13 mouse cellular contexts compared by ENCODE assay signal in the genomic region with DNA sequence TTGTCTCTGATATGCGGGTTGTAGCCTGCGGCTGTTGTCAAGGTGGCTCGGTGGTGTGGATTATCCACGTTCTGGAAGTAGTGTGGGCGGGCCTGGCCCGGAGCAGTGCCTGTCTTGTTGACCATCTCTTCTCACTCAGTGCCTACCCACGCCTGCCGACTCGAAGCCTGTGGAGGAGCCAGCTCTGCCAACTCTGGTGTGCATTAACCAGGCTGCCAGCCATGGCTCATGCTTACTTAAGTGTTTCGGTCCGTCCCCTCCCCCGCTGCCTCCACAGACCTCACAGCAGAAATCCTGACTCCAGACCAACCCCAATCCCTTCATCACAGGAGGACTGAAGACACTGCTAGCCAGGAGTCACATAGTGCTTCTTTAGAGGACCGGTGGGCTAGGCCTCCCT. TPM values are rescaled to one million over a fixed set of nuclear protein-coding genes. Genes with fewer than 3 reads are reported as not detected.
DNase-seq lines count a peak whose midpoint lies in the region; TF ChIP-seq lines count a peak whose summit lies in the region.
"Had no signal": no experiment of that assay in that cellular context is flagged by ENCODE, and none has a peak within 500 bp of the region (broad histone marks: within the 10 kb centered on the region; RNA-seq: fewer than 3 reads in every experiment).

No protein-coding gene starts in this region.

- peak overlapping the region; percentile 79; the same call in 1 of the 2 replicates for H3K27ac ChIP-seq in heart, embryonic 10.5 days
- H3K27ac ChIP-seq: liver, embryonic 15.5 days; neural tube, embryonic 12.5 days had no signal

- WGBS in heart, embryonic 10.5 days = 73% methylated on average over 12 of the region's 13 CpGs

- no peak for TF ChIP-seq POLR2A in brain, embryonic 14.5 days (IDR thresholded peaks at IDR 0.05; ENCODE audit: borderline replicate concordance, extremely low read depth, insufficient read depth, insufficient read length, poor library complexity, severe bottlenecking)

- no peak for DNase-seq in heart, embryonic 10.5 days (ENCODE audit: low spot score)
- no peak for DNase-seq in heart, adult 9 months (ENCODE audit: low spot score in 2 of 2)
- DNase-seq in brain, embryonic 14.5 days (ENCODE audit: low read depth) = peak; percentile 56
- peak; percentile 90 to 91 for DNase-seq in kidney, adult 8-10 months
- peak; percentile 59 to 85 for DNase-seq in left cerebral cortex, postnatal 14 days (ENCODE audit: low spot score in 2 of 2)
- DNase-seq in thymus, adult 18-20 months = no peak
- no peak for DNase-seq in thymus, postnatal 14 days
- DNase-seq in spleen, postnatal 10 days (ENCODE audit: low spot score in 2 of 2) = no peak

- intact Hi-C loops in left cerebral cortex, postnatal 14 days (cut with DNase I) = no loop called here

- no peaks in the 10 kb centered on the region for H3K9me3 ChIP-seq in heart, embryonic 10.5 days
- H3K9me3 ChIP-seq: hindbrain, embryonic 15.5 days; liver, embryonic 15.5 days; neural tube, embryonic 12.5 days had no signal

- peaks cover 7% of the 10 kb centered on the region; the same call in 1 of the 2 replicates for H3K36me3 ChIP-seq in heart, embryonic 10.5 days
- H3K36me3 ChIP-seq: hindbrain, embryonic 15.5 days; liver, embryonic 15.5 days; neural tube, embryonic 12.5 days had no signal

- no peak for TF ChIP-seq CTCF in brain, embryonic 14.5 days (IDR thresholded peaks at IDR 0.05; ENCODE audit: borderline replicate concordance, extremely low read depth, insufficient read depth, insufficient read length)

- peaks cover 98% of the 10 kb centered on the region for H3K4me1 ChIP-seq in heart, embryonic 10.5 days
- H3K4me1 ChIP-seq: liver, embryonic 15.5 days had no signal

- peaks cover 18% of the 10 kb centered on the region; the same call in 1 of the 2 replicates for H3K27me3 ChIP-seq in heart, embryonic 10.5 days (ENCODE audit: insufficient read depth, poor library complexity, severe bottlenecking)

- H3K4me3 ChIP-seq in heart, embryonic 10.5 days = no peak overlapping the region
- H3K4me3 ChIP-seq: hindbrain, embryonic 15.5 days; liver, embryonic 15.5 days; neural tube, embryonic 12.5 days had no signal

RNA-seq across cellular contexts. Expression of a gene that starts 4.7 kb away (rescaled TPM):
- 22.5 and 39.4 TPM in 2 replicates for polyA plus RNA-seq in heart, embryonic 10.5 days (2016; fragmentation: Nextera tagmentation; extraction: Ambion mirVana)
- 4.4 and 8.2 TPM in 2 replicates for polyA plus RNA-seq in brain, embryonic 14.5 days (2012; rRNA removed)
- total RNA-seq in left cerebral cortex, postnatal 14 days (2021) = 10 to 100 TPM; 21.4 to 25.0 TPM
- total RNA-seq: common myeloid progenitor, adult 5-6 weeks had no signal

RNA-seq across cellular contexts. Expression of a gene that starts 5.1 kb away (rescaled TPM):
- 0.64 and 1.4 TPM in 2 replicates for polyA plus RNA-seq in heart, embryonic 10.5 days (2016; fragmentation: Nextera tagmentation; extraction: Ambion mirVana)
- 0.14 and 0.18 TPM in 2 replicates for polyA plus RNA-seq in brain, embryonic 14.5 days (2012; rRNA removed)
- not detected for total RNA-seq in left cerebral cortex, postnatal 14 days (2021)
- total RNA-seq: CH12.LX; common myeloid progenitor, adult 5-6 weeks had no signal
- polyA plus RNA-seq: neural tube, embryonic 12.5 days had no signal

RNA-seq across cellular contexts. Expression of a gene that starts 58.6 kb away (rescaled TPM):
- 8.0 and 8.1 TPM in 2 replicates for polyA plus RNA-seq in heart, embryonic 10.5 days (2016; fragmentation: Nextera tagmentation; extraction: Ambion mirVana)
- polyA plus RNA-seq in brain, embryonic 14.5 days (2012; rRNA removed) = 3.0 and 4.0 TPM in 2 replicates
- 1 to 10 TPM; 4.6 to 5.2 TPM for total RNA-seq in left cerebral cortex, postnatal 14 days (2021)

Comparison
In these comparisons a context has a peak if more than half of its experiments do, and no peak if none do; other contexts are left out.
1. DNase-seq: peak in brain, embryonic 14.5 days (single experiment), kidney, adult 8-10 months (2 of 2) and left cerebral cortex, postnatal 14 days (2 of 2); none in heart, embryonic 10.5 days (single experiment), heart, adult 9 months (0 of 2), thymus, adult 18-20 months (0 of 2), thymus, postnatal 14 days (single experiment) and spleen, postnatal 10 days (0 of 2).